Mouse (Mus musculus): ENCODE measurements around the gene Klhl40. TPM values are rescaled to one million over a fixed set of nuclear protein-coding genes. Genes with fewer than 3 reads are reported as not detected.

The Klhl40 gene
- polyA plus RNA-seq, 1 experiment from 2014 or later = not detected

DNA sequence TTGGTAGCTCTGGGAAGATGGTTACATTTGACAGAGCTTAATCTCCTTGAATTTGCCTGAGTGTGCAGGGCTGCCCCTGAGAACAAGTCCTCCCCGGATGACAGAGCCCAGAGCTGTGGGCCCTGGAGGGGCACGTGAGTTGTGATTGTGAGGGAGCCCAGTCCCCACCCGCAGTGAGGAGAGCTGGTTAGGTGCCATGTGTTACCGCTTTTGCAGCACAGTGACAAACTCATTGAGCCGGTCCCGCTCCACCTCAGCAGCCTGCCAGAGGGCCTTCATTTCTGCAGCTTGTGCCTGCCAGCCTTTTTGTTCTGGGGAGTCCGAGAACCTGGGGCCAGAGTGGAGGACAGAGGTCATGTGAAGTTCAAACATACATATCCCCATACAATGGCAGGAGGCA is 30.5 kb downstream of the Klhl40 start:
- Histone ChIP-seq H3K27ac (no peak overlapping the region), H3K9ac (ENCODE audit: low read depth, low read length) (no peak overlapping the region), H3K9me3 (replicated peaks; ENCODE audit: low read length) (no peaks in the 10 kb centered on the region), H3K36me3 (ENCODE audit: insufficient read depth, low read length) (no peaks in the 10 kb centered on the region), H3K27me3 (ENCODE audit: insufficient read depth, low read length) (no peaks in the 10 kb centered on the region), H3K4me3 (replicated peaks; ENCODE audit: low read depth, low read length) (no peak overlapping the region), H3K4me1 (replicated peaks; ENCODE audit: insufficient read depth, low read length) (no peaks in the 10 kb centered on the region), H3K4me2 (ENCODE audit: low read length) (no peak overlapping the region)
- 69% methylated on average over 7 of the region's 7 CpGs for WGBS
- no peak for DNase-seq (ENCODE audit: low spot score)
- ATAC-seq (replicated peaks; ENCODE audit: low FRiP score, low read depth) = no peak
- no peak for TF ChIP-seq CTCF (IDR thresholded peaks at IDR 0.05; ENCODE audit: low read depth)

DNA sequence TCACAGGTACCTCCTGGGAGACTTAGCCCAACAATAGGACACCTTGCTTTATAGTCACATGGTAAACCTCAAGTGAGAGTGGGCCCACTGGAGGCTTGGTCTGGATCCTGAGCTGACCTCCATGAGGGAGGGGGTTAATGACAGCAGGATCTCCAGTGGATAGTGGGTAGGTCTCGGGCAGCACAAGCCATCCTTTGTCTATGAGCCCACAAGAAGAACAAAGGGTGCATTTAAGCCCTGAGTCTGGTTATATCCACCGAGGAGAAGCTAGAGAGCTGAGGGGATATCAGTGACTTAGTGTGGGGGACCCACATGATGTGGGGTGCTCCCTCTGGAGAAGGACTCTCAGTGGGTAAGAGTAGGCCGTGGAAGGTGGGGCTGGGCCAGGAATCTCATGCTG is 31.1 kb downstream of the Klhl40 start:
- TF ChIP-seq CTCF (IDR thresholded peaks at IDR 0.05; ENCODE audit: low read depth) = no peak
- H3K9me3 ChIP-seq (replicated peaks; ENCODE audit: low read length) = no peaks in the 10 kb centered on the region
- no peak for ATAC-seq (replicated peaks; ENCODE audit: low FRiP score, low read depth)

DNA sequence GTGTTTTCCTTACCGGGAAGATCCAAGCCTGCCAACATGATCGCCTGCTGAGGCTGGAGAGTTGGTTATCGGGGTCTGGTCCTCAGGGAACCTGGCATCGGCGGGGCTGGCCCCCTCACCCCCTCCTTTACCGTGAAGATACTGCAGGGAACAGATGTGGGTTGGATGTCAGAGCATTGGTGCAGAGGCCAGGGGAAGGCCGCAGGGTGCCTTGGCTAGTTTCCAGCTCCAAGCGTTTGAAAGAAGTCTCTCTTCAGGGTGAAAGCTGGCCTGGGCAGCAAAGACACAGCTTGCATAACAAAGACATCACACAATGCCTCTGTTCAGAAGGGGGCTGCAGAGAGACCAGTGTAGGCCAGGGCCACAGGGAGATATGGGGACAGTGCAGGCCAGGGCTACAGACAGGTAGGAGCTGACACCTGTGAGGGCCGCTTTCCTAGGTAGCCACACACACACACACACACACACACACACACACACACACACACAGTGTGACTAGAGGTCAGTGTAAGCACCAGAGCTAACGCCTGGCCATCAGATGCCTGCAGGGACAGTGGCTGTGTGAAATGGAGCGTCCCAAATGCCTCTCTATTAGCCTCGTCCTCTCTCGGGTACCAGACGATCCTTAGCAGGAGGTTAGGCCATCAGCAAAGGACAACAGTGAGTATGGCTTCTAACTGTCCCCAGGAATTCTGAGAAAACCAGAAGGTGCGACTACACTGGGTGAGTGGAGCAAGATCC is 32.8 kb downstream of the Klhl40 start:
- H3K27me3 ChIP-seq (ENCODE audit: insufficient read depth, low read length) = no peaks in the 10 kb centered on the region
- H3K4me2 ChIP-seq (ENCODE audit: low read length) = no peak overlapping the region
- no peak for DNase-seq (ENCODE audit: low spot score)
- no peaks in the 10 kb centered on the region for H3K36me3 ChIP-seq (ENCODE audit: insufficient read depth, low read length)
- no peak overlapping the region for H3K27ac ChIP-seq
- no peak overlapping the region for H3K9ac ChIP-seq (ENCODE audit: low read depth, low read length)
- H3K9me3 ChIP-seq (replicated peaks; ENCODE audit: low read length) = no peaks in the 10 kb centered on the region
- no peak for TF ChIP-seq CTCF (IDR thresholded peaks at IDR 0.05; ENCODE audit: low read depth)
- H3K4me3 ChIP-seq (replicated peaks; ENCODE audit: low read depth, low read length) = no peak overlapping the region
- no peak for ATAC-seq (replicated peaks; ENCODE audit: low FRiP score, low read depth)
- WGBS = 30% methylated on average over 15 of the region's 15 CpGs
- H3K4me1 ChIP-seq (replicated peaks; ENCODE audit: insufficient read depth, low read length) = no peaks in the 10 kb centered on the region

More for the DNA sequence above, 31.1 kb downstream of the Klhl40 start:
- no peak for DNase-seq (ENCODE audit: low spot score)
- no peak overlapping the region for H3K4me2 ChIP-seq (ENCODE audit: low read length)
- H3K36me3 ChIP-seq (ENCODE audit: insufficient read depth, low read length) = no peaks in the 10 kb centered on the region
- no peak overlapping the region for H3K9ac ChIP-seq (ENCODE audit: low read depth, low read length)
- no peak overlapping the region for H3K27ac ChIP-seq
- no peak overlapping the region for H3K4me3 ChIP-seq (replicated peaks; ENCODE audit: low read depth, low read length)
- H3K4me1 ChIP-seq (replicated peaks; ENCODE audit: insufficient read depth, low read length) = no peaks in the 10 kb centered on the region
- H3K27me3 ChIP-seq (ENCODE audit: insufficient read depth, low read length) = no peaks in the 10 kb centered on the region
- WGBS = 76% methylated on average over 3 of the region's 3 CpGs

DNA sequence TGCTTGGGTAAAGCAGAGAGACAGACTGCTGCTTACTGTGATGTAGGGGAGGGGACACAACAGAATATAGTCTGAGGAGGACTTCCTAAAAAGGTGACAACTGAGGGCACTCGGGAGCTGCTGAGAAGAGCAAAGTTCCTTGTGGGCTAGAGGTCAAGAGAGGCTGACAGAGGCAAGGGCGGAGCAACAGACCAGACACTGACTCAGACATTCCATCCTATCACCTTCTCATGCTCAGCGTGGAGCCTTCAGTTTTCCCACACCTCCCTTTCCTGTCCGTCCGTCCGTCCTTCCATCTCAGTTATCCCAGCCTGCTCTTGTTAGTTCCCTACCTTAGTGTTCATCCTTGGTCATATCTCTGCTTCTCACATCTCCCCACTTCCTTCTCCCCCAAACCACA is 37.8 kb downstream of the Klhl40 start:
- Histone ChIP-seq H3K27ac (no peak overlapping the region), H3K9me3 (replicated peaks; ENCODE audit: low read length) (no peaks in the 10 kb centered on the region), H3K27me3 (ENCODE audit: insufficient read depth, low read length) (no peaks in the 10 kb centered on the region), H3K9ac (ENCODE audit: low read depth, low read length) (no peak overlapping the region), H3K4me2 (ENCODE audit: low read length) (no peak overlapping the region), H3K4me1 (replicated peaks; ENCODE audit: insufficient read depth, low read length) (no peaks in the 10 kb centered on the region), H3K36me3 (ENCODE audit: insufficient read depth, low read length) (no peaks in the 10 kb centered on the region), H3K4me3 (replicated peaks; ENCODE audit: low read depth, low read length) (no peak overlapping the region)
- 54% methylated on average over 6 of the region's 6 CpGs for WGBS
- no peak for ATAC-seq (replicated peaks; ENCODE audit: low FRiP score, low read depth)
- no peak for TF ChIP-seq CTCF (IDR thresholded peaks at IDR 0.05; ENCODE audit: low read depth)
- no peak for DNase-seq (ENCODE audit: low spot score)

DNA sequence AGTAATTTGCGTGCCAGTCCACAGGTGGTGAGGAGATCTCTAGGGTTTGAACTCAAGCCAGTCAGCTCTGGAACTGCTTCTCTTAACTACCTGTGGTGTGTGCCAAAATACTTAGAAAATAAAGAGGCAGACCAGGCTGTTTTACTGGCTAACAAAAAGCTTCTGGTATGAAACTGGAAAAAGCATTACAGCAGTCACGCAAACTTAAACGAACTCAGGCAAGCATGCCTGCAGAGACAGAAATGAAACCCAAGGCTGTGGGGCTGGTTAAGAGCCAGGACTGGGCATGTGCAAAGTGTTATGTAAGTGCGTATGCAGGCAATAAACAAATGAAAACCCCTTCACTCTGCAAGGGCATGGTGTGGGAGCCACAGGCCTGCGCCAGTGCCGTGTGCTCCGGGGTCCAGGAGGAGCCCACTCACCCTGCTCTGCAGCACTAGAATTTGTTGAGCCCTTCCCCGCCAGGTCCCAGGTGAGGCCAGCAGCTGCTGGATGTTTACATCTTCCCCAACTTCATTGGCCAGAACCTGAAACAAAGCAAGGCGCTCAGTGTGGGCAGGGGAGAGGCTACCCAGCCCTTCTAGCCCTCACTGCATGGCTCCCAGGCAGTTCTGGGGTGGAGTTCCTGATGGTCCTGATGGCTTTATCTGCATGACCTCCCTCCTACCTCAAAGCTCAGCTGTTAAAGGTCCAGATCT is 41.8 kb downstream of the Klhl40 start:
- Histone ChIP-seq H3K4me2 (ENCODE audit: low read length) (no peak overlapping the region), H3K9ac (ENCODE audit: low read depth, low read length) (no peak overlapping the region), H3K4me3 (replicated peaks; ENCODE audit: low read depth, low read length) (no peak overlapping the region), H3K9me3 (replicated peaks; ENCODE audit: low read length) (no peaks in the 10 kb centered on the region), H3K36me3 (ENCODE audit: insufficient read depth, low read length) (no peaks in the 10 kb centered on the region), H3K27ac (no peak overlapping the region), H3K27me3 (ENCODE audit: insufficient read depth, low read length) (no peaks in the 10 kb centered on the region), H3K4me1 (replicated peaks; ENCODE audit: insufficient read depth, low read length) (no peaks in the 10 kb centered on the region)
- ATAC-seq (replicated peaks; ENCODE audit: low FRiP score, low read depth) (no peak), DNase-seq (ENCODE audit: low spot score) (no peak)
- no peak for TF ChIP-seq CTCF (IDR thresholded peaks at IDR 0.05; ENCODE audit: low read depth)
- WGBS = 77% methylated on average over 9 of the region's 9 CpGs

DNA sequence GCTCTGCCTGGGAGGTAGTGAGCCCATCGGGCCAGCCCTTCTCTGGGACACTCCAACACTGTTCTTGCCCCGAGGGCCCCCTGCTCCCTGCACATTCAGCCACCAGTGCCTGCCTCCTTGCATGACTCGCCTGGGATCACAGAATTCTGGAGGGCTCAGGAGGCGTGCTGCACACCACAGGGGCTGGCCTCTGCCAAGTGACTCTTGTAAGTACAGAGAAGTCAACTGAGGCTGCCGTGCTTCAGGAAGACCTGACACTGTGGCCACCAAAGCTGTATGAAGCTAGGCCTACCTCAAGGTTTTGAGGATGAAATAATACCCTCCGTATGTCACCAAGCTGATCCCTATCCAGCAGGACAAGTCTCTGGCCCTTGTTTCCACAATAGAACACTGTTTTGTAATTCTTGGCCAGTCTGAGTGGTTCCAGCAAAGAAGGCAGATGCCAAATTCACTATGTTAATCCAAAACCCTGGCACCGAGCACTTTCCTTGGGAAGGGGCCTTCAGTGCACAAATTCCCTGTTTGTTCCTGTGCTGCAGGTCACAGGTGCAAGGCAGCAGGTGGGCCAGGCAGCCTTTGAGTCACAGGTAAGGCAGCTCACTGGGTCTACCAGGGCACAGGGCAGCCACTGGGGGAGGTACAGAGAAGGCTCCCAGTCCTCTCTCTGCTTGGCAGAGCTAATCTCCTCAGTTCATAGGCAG is 42.5 kb downstream of the Klhl40 start:
- Histone ChIP-seq H3K4me3 (replicated peaks; ENCODE audit: low read depth, low read length) (no peak overlapping the region), H3K9me3 (replicated peaks; ENCODE audit: low read length) (no peaks in the 10 kb centered on the region), H3K27me3 (ENCODE audit: insufficient read depth, low read length) (no peaks in the 10 kb centered on the region), H3K9ac (ENCODE audit: low read depth, low read length) (no peak overlapping the region), H3K4me1 (replicated peaks; ENCODE audit: insufficient read depth, low read length) (no peaks in the 10 kb centered on the region), H3K36me3 (ENCODE audit: insufficient read depth, low read length) (no peaks in the 10 kb centered on the region), H3K27ac (no peak overlapping the region), H3K4me2 (ENCODE audit: low read length) (no peak overlapping the region)
- ATAC-seq (replicated peaks; ENCODE audit: low FRiP score, low read depth) (no peak), DNase-seq (ENCODE audit: low spot score) (no peak)
- WGBS = 56% methylated on average over 7 of the region's 7 CpGs
- TF ChIP-seq CTCF (IDR thresholded peaks at IDR 0.05; ENCODE audit: low read depth) = no peak
